Mouse (Mus musculus): ENCODE measurements around the gene Khnyn. TPM values are rescaled to one million over a fixed set of nuclear protein-coding genes. Genes with fewer than 3 reads are reported as not detected.

Gene Khnyn
- polyA plus RNA-seq, 1 experiment = 32.7 TPM

GRCm38 (mm10) chr14:55918240-55919082, 33.7 kb downstream of the Khnyn start:
- H3K27me3 ChIP-seq (ENCODE audit: control insufficient read depth, insufficient read depth, low read length) = no peaks in the 10 kb centered on the region
- H3K4me1 ChIP-seq (ENCODE audit: control insufficient read depth, insufficient read depth, insufficient read length, low read length) = no peaks in the 10 kb centered on the region
- H3K4me3 ChIP-seq (ENCODE audit: low read depth, low read length) = no peak overlapping the region
- TF ChIP-seq CTCF (IDR thresholded peaks at IDR 0.05; ENCODE audit: extremely low read depth, insufficient read length, insufficient replicate concordance, low read depth, low read length) = peak; percentile 1; the same call in 1 of the 2 replicates
- no peak for TF ChIP-seq POLR2A (IDR thresholded peaks at IDR 0.05; ENCODE audit: low read depth, low read length)
- H3K36me3 ChIP-seq (ENCODE audit: control insufficient read depth, insufficient read depth, low read length) = no peaks in the 10 kb centered on the region
- H3K27ac ChIP-seq (ENCODE audit: insufficient read depth, low read depth, low read length) = no peak overlapping the region
- WGBS = 18% methylated on average over 14 of the region's 14 CpGs

- no peak overlapping the region for H3K4me3 ChIP-seq (ENCODE audit: low read depth, low read length)
- no peaks in the 10 kb centered on the region for H3K36me3 ChIP-seq (ENCODE audit: control insufficient read depth, insufficient read depth, low read length)
- 26% methylated on average over 7 of the region's 7 CpGs for WGBS
- H3K27me3 ChIP-seq (ENCODE audit: control insufficient read depth, insufficient read depth, low read length) = no peaks in the 10 kb centered on the region
- no peaks in the 10 kb centered on the region for H3K4me1 ChIP-seq (ENCODE audit: control insufficient read depth, insufficient read depth, insufficient read length, low read length)
- no peak for TF ChIP-seq CTCF (IDR thresholded peaks at IDR 0.05; ENCODE audit: extremely low read depth, insufficient read length, insufficient replicate concordance, low read depth, low read length)
- no peak for TF ChIP-seq POLR2A (IDR thresholded peaks at IDR 0.05; ENCODE audit: low read depth, low read length)
- no peak overlapping the region for H3K27ac ChIP-seq (ENCODE audit: insufficient read depth, low read depth, low read length)
Measured at GRCm38 (mm10) chr14:55922475-55923232, 37.9 kb downstream of the Khnyn start.

GRCm38 (mm10) chr14:55926847-55927246, 42.1 kb downstream of the Khnyn start:
- Histone ChIP-seq H3K36me3 (ENCODE audit: control insufficient read depth, insufficient read depth, low read length) (no peaks in the 10 kb centered on the region), H3K4me1 (ENCODE audit: control insufficient read depth, insufficient read depth, insufficient read length, low read length) (no peaks in the 10 kb centered on the region), H3K4me3 (ENCODE audit: low read depth, low read length) (no peak overlapping the region), H3K27ac (ENCODE audit: insufficient read depth, low read depth, low read length) (no peak overlapping the region), H3K27me3 (ENCODE audit: control insufficient read depth, insufficient read depth, low read length) (no peaks in the 10 kb centered on the region)
- TF ChIP-seq CTCF (IDR thresholded peaks at IDR 0.05; ENCODE audit: extremely low read depth, insufficient read length, insufficient replicate concordance, low read depth, low read length) (no peak), POLR2A (IDR thresholded peaks at IDR 0.05; ENCODE audit: low read depth, low read length) (no peak)
- 74% methylated on average over 4 of the region's 4 CpGs for WGBS

GRCm38 (mm10) chr14:55929263-55929997, 44.7 kb downstream of the Khnyn start:
- no peak for TF ChIP-seq CTCF (IDR thresholded peaks at IDR 0.05; ENCODE audit: extremely low read depth, insufficient read length, insufficient replicate concordance, low read depth, low read length)
- TF ChIP-seq POLR2A (IDR thresholded peaks at IDR 0.05; ENCODE audit: low read depth, low read length) = no peak
- Histone ChIP-seq H3K36me3 (ENCODE audit: control insufficient read depth, insufficient read depth, low read length) (no peaks in the 10 kb centered on the region), H3K27ac (ENCODE audit: insufficient read depth, low read depth, low read length) (no peak overlapping the region), H3K4me1 (ENCODE audit: control insufficient read depth, insufficient read depth, insufficient read length, low read length) (no peaks in the 10 kb centered on the region), H3K4me3 (ENCODE audit: low read depth, low read length) (no peak overlapping the region), H3K27me3 (ENCODE audit: control insufficient read depth, insufficient read depth, low read length) (no peaks in the 10 kb centered on the region)
- 39% methylated on average over 12 of the region's 12 CpGs for WGBS

GRCm38 (mm10) chr14:55933586-55933985, 48.8 kb downstream of the Khnyn start:
- H3K27me3 ChIP-seq (ENCODE audit: control insufficient read depth, insufficient read depth, low read length) = no peaks in the 10 kb centered on the region
- 17% methylated on average over 7 of the region's 7 CpGs for WGBS
- H3K36me3 ChIP-seq (ENCODE audit: control insufficient read depth, insufficient read depth, low read length) = no peaks in the 10 kb centered on the region
- TF ChIP-seq CTCF (IDR thresholded peaks at IDR 0.05; ENCODE audit: extremely low read depth, insufficient read length, insufficient replicate concordance, low read depth, low read length) (no peak), POLR2A (IDR thresholded peaks at IDR 0.05; ENCODE audit: low read depth, low read length) (no peak)
- no peak overlapping the region for H3K4me3 ChIP-seq (ENCODE audit: low read depth, low read length)
- H3K27ac ChIP-seq (ENCODE audit: insufficient read depth, low read depth, low read length) = no peak overlapping the region
- no peaks in the 10 kb centered on the region for H3K4me1 ChIP-seq (ENCODE audit: control insufficient read depth, insufficient read depth, insufficient read length, low read length)

- Histone ChIP-seq H3K27ac (ENCODE audit: insufficient read depth, low read depth, low read length) (no peak overlapping the region), H3K36me3 (ENCODE audit: control insufficient read depth, insufficient read depth, low read length) (no peaks in the 10 kb centered on the region), H3K4me1 (ENCODE audit: control insufficient read depth, insufficient read depth, insufficient read length, low read length) (no peaks in the 10 kb centered on the region), H3K27me3 (ENCODE audit: control insufficient read depth, insufficient read depth, low read length) (no peaks in the 10 kb centered on the region), H3K4me3 (ENCODE audit: low read depth, low read length) (no peak overlapping the region)
- TF ChIP-seq POLR2A (IDR thresholded peaks at IDR 0.05; ENCODE audit: low read depth, low read length) = no peak
- TF ChIP-seq CTCF (IDR thresholded peaks at IDR 0.05; ENCODE audit: extremely low read depth, insufficient read length, insufficient replicate concordance, low read depth, low read length) = no peak
- WGBS = 31% methylated on average over 7 of the region's 7 CpGs
Measured at GRCm38 (mm10) chr14:55940070-55940800, 55.5 kb downstream of the Khnyn start.

Data from small intestine, adult 2 months (tissue).